Mouse (Mus musculus): ENCODE data around the gene Abca8a.

The Abca8a gene

GRCm38 (mm10) chr11:109987460-109988072, 108.2 kb downstream of the Abca8a start:
- DNase-seq (ENCODE audit: low read depth, low spot score) = peak; percentile 23

GRCm38 (mm10) chr11:109981872-109982271, 113.9 kb downstream of the Abca8a start:
- no peak for DNase-seq (ENCODE audit: low read depth, low spot score)

Measured in mesoderm, embryonic 11.5 days (tissue).